Mouse (Mus musculus) lung, postnatal 14 days (tissue): ENCODE data around the gene Vstm2b.

Source experiments
- DNase-seq: peaks from one replicate; pipeline ENCODE4 v3.0.0; 2021

The Vstm2b gene

DNA sequence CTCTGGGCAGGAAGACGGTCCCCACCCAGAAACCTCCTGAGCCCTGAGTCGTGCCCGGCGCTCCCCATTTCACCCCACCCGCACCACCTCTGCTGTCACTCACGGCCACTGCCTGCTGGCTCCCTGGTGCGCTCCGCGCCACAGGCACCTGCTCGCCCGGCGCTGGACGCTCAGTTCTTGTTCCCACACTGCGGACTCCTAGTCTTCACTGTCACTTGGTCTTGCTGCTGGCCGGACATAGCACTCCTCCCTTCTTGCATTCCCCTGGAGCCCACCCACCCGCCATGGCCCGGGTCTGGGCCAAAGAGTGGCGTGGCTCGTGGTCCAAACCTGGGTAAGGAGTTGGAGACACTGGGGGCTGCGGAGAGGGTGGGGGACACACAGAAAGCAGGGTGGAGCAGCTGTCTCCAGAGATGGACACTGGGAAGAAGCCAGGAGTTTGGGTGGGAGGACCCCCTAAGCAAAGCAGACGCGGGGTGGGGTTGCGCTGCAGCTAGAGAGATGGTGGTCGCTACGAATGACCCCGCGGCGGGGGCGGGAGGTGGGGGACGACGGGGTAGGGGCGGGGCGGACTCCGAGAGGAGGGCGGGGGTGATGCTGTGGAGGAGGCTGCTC, at the start of gene Vstm2b:
Gene Vstm2b (plus strand): TSS at position 233 of the 615 bp plus-strand sequence.
- DNase-seq, result no peak

DNA sequence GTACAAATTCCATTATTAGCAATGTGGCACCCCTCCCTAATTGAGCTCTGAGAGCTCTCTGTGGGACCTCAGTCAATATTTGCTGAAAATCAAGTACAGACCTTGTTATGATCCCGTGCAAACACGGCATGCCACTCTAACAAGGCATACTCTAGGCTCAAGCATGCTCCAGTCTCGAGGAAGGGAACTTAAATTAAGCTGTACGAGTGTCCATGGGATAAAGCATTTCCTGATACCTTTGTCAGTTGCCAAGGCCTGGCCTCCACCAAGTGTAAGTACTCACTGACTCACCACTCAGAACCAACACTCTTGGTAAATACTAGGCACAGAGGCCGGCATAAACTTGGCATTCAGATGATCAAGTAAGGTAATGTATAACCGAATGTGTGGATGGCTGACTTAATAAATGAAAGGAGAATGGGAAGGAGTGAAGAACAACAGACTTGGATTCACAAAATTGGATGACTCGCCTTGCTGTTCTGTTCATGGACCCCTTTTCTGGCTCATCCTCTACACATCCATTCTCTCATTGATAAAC, 42.0 kb upstream of the Vstm2b start:
- peak; percentile 21 for DNase-seq

DNA sequence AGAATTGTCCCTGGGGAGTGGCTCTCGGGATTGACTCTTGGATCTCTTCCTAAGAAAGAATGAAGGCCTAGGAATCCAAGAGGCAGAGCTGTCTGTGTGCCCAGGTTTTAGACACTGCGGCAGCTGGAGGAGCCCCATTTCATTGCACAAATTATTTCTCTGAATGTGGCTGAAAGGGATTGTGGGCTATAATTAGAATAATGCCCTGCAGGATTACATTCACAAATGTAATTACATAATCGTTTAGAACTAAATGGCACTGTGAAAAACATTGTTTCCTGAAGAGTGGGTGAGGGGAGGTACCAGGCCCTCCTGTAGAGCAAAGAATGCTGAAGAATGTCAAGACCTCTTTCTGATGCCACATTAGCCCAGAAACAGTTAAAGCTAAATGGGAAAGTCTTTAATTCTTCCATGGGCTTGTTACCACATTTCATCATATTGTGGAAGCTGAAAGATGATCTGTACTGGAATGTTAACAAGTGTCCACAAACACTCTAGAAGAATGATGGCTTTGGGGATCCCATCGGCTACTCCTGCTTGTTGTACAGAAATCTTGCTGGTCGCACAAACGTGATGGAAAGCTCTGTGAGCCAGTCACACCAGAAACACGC, 24.6 kb upstream of the Vstm2b start:
- no peak for DNase-seq

DNA sequence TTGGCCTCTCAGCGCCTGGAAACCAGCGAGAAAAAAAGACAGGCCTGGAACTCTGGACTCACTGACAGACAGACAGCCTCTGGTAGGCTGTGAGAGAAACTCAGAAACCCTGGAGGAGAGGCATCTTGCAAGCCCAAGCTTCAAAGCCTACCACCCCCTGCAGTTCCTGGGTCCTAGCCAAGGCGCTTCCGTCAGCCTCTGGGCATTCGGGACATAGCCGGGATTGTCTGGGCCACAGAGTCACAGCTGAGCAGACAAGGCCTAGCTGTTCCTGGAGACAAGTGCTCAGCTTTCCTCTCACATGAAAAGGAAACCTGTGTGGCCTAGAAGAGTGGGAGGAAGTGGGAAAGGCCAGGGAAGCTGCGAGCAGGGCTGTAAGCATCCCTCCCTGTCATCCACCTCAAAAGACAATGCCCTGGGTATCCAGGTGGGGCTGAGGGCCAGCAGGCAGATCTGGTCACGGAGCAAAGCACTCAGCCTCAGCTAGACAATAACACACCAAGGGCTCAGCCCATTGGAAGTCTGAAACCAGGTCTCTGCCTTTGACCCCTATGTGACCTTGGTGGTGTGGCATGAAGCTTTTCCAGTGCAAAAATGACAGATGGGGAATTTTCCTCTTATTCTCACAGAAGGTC, 13.2 kb upstream of the Vstm2b start:
- DNase-seq, result peak; percentile 37

DNA sequence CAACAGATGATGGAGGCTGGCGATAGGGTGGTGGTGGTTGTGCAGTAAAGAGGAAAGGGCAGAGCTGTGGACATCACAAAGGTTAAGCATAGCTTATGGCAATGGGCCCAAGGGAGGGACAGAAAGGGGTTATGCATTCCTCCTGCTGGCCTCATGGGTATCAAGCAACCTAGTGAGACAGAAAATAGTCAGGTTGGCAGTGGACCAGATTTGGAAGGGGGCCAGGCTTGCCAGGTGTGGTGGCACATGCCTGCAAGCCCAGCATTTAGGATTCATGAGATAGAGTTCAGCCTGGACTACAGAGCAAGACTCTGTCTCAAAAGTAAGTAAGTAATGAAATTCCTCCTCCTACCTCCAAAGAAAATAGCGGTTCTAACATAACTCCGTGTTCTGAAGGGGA, 9.8 kb upstream of the Vstm2b start:
- DNase-seq, result no peak

DNA sequence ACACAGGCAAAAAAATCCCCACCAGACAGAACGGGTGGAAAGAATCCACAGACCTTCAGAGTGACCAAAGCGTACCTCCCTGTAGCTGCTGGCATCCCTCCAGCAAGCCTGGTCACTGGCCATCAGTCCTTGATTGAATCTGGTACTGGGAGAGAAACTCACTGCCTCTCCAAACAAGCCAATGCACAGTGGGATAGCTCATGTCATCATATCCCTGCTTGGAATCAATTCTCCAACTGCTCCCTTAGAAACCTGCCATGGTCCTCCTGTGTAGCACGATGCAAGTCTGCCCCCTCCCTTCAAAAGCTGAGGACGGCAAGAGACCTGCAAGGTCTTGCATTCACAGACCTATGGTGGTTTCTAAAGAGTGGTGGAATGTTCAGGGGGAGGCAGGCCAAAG, 1.2 kb upstream of the Vstm2b start:
- DNase-seq, result no peak

DNA sequence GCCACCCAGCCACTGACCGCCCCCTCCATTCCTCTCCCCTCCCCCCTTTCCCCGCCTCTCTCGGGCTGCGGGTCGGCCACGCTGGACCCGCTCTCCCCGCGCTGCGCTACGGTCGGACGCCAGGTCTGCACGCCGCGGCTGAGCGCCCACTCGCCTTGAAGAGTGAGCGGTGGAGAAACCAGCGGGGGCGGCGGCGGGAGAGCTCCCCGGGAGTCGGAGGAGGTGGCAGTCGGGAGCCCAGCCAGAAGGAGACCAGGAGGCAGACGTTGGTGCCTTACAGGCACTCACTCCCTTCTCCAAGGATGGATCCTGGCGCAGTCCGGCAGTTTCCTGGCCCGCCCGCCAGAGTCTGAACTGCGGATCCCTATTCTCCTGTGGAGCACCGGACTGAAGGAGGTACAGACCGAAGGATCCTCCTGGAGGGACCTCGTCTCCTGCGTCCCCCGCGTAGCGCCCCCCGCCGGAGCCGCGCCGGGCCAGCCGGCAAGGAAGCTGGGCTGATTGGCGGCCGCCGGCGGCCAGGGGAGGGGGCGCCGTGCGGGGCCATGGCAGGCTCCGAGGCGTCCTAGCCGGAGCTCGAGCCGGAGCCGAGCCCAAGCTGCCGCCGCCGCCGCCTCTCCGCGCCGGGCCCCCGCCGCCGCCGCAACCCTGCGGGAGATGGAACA, 715 bp downstream of the Vstm2b start:
- no peak for DNase-seq

DNA sequence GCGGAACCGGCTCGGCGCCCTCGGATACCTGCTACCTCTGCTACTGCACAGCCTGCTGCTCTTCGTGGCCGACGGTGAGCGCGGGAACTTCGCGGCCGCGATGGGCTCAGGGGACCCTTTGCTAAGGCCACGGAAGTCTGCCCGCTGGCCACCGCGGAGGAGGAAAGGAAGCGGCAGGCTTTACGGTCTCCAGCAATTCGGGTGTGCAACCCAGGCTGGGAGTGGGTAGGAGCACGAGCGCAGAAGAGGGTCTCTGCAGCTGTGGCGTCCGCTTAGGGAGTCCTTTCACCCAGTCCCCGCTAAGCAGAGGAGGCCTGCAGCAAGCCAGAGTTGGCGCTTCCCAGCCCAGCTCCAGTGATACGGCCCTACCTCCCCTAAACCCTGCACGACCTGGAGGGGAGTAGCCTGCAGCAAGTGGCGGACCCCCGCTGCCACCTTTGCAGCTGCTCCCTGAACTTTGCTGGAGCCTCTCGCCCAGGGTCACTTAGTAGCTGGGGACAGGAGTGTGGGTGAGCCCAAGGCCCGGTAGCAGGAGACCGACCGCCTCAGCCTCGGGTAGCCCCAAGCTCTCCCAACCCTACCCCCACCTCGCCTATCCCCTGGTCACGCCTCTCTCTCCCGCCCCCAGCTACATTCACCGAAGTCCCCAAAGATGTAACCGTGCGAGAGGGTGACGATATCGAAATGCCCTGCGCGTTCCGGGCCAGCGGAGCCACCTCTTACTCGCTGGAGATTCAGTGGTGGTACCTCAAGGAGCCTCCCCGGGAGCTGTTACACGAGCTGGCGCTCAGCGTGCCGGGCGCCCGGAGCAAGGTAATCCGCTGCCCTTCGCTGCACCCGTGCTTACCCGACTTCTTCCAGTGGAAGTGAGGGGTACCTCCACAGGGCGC, 1.5 kb downstream of the Vstm2b start:
- DNase-seq, result no peak

DNA sequence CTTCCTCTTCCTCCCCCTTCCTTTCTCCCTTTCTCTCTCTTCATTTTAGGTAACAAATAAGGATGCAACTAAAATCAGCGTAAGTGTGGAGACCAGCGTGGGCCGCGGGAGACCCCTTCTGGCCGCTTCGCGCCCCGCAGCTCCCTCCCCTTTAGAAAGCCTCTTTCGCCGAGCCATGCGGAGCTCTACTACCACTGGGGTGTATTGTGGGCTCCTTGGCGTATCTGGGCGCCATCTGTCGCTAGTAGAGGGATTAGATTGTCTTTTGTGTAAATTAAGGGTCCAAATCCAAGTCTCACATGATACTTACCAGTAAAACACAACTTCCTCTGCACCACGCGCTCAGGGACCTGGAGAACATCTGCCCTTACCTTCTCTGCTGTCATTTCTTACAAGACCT, 3.1 kb downstream of the Vstm2b start:
- DNase-seq, result peak; percentile 66

DNA sequence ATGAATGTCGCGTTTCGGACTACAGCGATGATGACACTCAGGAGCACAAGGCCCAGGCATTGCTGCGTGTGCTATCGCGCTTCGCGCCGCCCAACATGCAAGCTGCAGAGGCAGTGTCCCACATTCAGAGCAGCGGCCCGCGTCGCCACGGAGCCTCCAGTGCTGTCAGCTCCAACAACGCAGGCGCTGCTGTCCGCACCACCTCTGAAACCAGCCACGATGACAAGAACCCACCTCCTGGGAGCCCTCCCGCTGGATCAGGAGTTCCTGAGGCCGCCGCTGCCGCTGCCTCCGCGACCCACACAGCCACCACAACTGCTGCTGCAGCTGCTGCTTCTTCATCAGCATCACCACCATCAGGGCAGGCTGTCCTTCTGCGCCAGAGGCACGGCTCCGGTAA, 4.4 kb downstream of the Vstm2b start:
- DNase-seq, result no peak

DNA sequence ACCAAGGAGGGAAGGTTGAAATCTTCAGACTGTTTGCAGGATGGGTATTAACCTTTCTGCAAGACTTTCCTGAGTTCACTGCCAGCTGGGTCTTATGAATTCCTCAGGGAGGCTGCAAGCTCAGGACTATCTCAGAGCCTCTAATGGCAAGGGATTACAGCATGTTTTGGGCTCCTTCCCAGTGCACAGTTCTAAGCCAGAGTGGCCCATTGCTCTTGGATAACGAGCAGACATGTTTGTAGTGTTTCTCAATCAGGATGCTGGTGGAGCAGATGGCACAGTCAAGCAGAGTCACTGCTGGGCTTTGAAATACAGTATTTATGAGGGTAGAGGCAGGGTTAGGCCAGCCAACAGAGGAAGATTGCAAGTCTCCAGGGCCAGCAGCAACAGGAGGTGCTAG, 8.4 kb downstream of the Vstm2b start:
- no peak for DNase-seq

DNA sequence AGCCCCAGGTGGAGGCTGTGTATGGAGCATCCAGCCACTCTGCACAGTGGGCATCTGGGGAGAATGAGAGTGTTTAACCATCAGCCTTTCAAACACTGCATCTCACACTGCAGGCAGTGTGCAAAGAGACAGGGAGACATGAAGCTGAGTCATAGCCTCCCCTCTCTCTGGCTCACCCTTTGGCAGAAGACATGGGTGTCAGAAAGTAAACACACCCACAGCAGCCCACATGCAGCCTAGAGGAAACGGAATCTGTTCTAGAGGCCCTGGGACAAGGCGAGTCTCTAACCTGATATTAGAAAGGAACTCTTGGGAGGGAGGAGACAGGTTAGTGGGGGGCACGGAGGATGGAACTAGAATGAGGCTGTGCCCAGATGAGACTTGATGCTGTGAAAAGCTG, 18.6 kb downstream of the Vstm2b start:
- no peak for DNase-seq

DNA sequence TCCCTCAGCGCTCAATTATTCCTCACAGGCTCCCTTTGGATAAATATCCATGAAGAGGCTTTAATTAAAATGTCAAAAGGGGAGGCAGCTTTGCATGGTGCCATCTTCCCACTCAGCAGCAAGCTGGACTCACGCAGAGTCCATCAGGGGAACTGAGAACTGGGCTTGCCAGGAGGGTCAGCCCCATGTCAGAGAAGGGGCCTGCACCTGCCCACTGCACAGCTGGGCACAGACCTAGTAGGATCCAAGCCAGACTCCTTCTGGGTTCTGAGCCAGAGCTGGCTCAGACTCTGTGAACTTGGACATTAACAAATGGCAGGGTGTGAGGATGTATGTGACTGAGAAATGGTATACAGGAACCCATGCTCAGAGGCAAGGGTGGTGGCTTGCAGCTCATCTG, 22.0 kb downstream of the Vstm2b start:
- DNase-seq, result no peak

DNA sequence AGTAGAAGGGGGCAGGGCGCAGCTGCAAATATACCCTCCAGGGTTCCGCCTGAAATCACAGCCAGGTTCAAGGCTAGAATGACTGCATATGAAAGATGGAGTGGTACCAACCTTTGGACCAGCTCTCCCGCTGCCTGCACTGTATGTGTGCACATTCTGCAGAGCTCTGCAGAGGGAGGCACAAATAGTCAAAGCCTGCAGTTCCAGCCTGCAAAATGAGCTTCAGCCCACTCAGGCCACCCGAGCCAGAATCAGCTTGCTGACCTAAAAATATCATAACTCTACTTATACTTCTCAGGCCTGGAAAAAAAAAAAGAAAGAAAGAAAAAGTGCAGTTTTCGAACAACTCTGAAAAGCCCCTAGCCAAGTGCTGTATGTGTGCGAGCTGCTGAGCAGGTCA, 23.2 kb downstream of the Vstm2b start:
- DNase-seq, result no peak

DNA sequence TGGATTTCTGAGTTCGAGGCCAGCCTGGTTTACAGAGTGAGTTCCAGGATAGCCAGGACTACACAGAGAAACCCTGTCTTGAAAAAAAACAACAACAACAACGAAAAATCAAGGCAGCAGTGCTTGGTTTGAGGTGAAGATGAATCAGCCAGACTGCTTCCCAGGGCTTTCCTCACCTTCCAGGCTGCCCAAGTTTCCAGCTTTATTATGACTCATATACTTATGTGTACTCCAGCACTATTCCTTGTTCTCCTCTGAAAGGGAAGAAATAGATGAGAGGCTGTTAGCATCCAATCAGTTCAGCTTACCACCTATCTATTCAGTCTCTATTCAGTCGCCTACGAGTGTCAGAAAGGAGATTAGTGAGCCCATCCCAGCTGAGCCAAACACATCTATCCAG, 24.7 kb downstream of the Vstm2b start:
- no peak for DNase-seq

DNA sequence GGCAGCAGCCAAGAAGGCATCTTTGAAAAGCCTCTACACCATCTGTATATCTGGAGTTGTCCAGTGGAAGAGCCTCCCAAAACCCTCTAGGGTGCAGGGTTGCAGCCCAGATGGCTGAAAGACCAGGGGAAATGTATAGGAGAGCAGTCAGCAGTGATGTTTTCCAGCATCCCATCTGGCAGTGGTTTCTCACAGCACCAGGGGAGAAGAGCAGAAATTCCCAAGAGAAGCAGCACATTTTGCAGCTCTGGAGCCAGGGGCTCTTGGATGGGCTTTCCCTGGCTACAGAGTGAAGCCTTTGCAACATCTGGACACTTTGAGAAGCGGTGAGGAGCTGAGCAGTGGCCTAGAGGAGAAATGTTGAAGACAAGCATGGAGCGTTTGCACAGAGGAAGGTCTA, 30.3 kb downstream of the Vstm2b start:
- no peak for DNase-seq

DNA sequence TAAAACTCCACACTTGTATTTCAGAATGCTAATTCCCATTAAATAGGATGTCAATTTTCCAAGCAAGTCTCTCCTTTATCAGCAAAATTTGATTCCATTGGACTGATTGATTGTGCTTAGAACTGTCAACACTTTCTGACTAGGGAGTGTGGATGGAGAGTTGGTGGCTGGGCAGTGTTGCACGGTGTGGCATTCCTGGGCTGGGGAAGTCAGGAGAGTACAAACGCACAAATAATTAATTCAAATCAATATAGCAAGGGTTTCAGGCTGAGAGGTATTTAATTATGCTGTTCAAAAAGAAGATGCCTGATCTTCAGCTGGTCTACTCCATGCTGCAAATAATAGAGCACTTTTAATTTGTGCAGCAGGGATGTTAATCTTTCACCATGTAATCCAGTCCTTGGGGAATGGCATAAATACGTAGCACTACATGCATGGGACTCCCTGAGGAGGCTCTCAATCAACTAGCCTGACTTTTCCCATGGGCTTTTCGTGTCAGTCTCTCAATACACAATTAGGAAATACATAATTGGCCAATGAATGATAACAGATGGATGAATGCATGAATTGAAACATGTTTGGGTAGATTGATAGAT, 38.6 kb downstream of the Vstm2b start:
- no peak for DNase-seq

DNA sequence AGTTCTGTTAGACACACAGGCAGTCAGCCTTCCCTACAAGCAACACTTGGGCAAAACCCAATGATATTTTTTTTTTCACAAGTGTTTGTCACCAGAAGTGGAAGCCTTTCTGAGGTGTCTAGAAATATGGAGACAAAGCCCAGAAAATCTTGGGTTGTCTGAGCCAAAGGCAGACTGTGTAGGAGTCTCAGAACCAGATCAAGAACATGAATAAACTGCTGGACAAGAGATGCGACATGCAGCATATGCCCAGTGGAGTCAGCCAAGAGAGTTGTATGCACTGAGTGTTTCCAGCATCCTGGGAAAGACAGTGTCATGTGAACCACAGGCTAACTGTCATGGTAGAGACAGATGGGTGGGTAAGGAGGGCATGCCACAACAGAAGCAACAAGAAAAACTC, 41.2 kb downstream of the Vstm2b start:
- no peak for DNase-seq

DNA sequence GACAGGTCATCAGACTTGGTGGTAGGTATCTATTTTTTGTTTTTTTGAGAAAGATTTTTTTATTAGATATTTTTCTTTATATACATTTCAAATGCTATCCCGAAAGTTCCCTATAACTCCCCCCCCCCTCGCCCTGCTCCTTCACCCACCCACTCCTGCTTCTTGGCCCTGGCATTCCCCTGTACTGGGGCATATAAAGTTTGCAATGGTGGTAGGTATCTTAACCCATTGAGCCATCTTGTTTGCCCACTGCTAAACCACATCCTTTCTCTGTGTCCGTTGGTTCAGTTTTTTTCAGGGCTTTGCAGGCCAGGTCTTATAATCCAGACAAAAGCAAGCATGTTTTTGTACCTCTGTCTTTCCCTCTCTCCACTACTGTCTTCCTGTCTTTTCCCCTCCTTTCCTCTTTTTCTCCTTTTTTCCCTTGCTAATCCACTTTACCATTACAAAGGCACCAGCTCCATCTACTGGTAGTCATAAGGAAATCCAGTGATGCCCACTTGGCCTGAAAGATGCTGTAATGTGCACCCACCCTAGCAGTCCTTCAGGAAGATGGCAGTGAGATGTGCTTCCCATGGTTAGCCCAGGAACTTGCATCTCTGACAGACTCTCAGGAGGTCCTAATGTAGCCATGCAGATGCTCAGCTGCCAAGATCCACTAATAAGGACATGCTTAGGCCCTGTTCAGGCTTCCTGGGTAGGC, 44.3 kb downstream of the Vstm2b start:
- DNase-seq, result no peak
